Mouse (Mus musculus): Measurements from ENCODE around the gene Scamp1. TPM values are rescaled to one million over a fixed set of nuclear protein-coding genes. Genes with fewer than 3 reads are reported as not detected.

Scamp1 gene
- polyA plus RNA-seq, 1 experiment from 2014 or later: 167 TPM

DNA sequence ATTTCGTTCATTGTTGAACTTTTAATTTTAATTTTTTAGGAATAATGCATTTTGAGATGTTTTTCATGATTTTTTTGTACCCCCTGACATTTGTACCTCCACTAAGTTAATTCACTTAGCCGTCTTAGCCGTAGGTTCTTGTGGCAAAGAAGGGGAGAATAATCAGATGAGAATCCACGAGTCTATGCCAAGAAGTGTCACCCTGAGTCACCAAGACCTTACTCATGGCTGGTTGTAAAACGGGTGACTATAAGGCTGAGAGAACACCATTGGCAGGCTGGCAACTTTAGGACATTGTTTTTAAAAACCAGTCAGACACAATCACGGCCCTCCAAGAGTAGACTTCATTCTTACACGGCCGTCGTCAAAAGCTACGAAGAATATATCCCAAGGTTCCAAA is 132.8 kb downstream of the Scamp1 start:
- no peak overlapping the region for H3K4me3 ChIP-seq (replicated peaks)

More for the DNA sequence above, 132.8 kb downstream of the Scamp1 start:
- no peaks in the 10 kb centered on the region for H3K9me3 ChIP-seq (replicated peaks)
- no peak overlapping the region for H3K9ac ChIP-seq (replicated peaks)
- H3K27ac ChIP-seq (replicated peaks): no peak overlapping the region
- 95% methylated on average over 10 of the region's 10 CpGs for WGBS
- no peaks in the 10 kb centered on the region for H3K27me3 ChIP-seq (replicated peaks)
- H3K36me3 ChIP-seq: no peaks in the 10 kb centered on the region
- no peaks in the 10 kb centered on the region for H3K4me1 ChIP-seq
- no peak overlapping the region for H3K4me2 ChIP-seq
- no peak for ATAC-seq (ENCODE audit: low FRiP score)

Other genes with a start within 250 kb of the Scamp1 start
- gene Lhfpl2, start 228.1 kb downstream of the Scamp1 start, polyA plus RNA-seq (2015; fragmentation: Nextera tagmentation; extraction: Ambion mirVana): 18.2 and 19.4 TPM in 2 replicates
- 27.1 and 30.2 TPM in 2 replicates for gene Ap3b1, start 73.1 kb upstream of the Scamp1 start, polyA plus RNA-seq (2015; fragmentation: Nextera tagmentation; extraction: Ambion mirVana)